Mouse (Mus musculus) ES-E14 (cell line): ENCODE results near the gene Gnb3. TPM values are rescaled to one million over a fixed set of nuclear protein-coding genes. Genes with fewer than 3 reads are reported as not detected.

ENCODE experiments used
- DNase-seq: peaks from one replicate; pipeline ENCODE4 v3.0.0-alpha.2; 2013; ENCODE audit warnings: low read depth, low spot score
- H3K27ac ChIP-seq: 2 replicates; pipeline ENCODE4 v1.5.1; 2012; ENCODE audit warnings: low read depth, mild to moderate bottlenecking, low read length, moderate library complexity, mixed read lengths; ENCODE audit not compliant: poor library complexity, insufficient read depth, severe bottlenecking
- H3K36me3 ChIP-seq: 2 replicates; pipeline ENCODE4 v1.6.1; 2012; ENCODE audit warnings: mild to moderate bottlenecking, low read length, moderate library complexity, mixed read lengths; ENCODE audit not compliant: control insufficient read depth, poor library complexity, insufficient read depth, severe bottlenecking
- H3K4me1 ChIP-seq, 2 experiments: fragments of 150-350 bp in 1 of 2; sonication (generic) in 1 of 2; 2 replicates each; pipeline ENCODE4 v1.6.1; 2012; ENCODE audit warnings: low read length in 2 of 2, mild to moderate bottlenecking in 1 of 2, mixed read lengths in 1 of 2; ENCODE audit not compliant: control insufficient read depth in 2 of 2, insufficient read depth in 2 of 2, poor library complexity in 1 of 2
- H3K4me3 ChIP-seq, 2 experiments: fragments of 150-350 bp in 1 of 2; sonication (generic) in 1 of 2; 2 replicates each; pipeline ENCODE4 v1.5.1; 2012; ENCODE audit warnings: low read length in 2 of 2, low read depth in 1 of 2, mild to moderate bottlenecking in 1 of 2, mixed read lengths in 1 of 2; ENCODE audit not compliant: insufficient read depth in 1 of 2, poor library complexity in 1 of 2, severe bottlenecking in 1 of 2
- H3K9ac ChIP-seq: 2 replicates; pipeline ENCODE4 v1.6.1; 2012; ENCODE audit warnings: low read depth, mild to moderate bottlenecking, low read length, mixed read lengths; ENCODE audit not compliant: poor library complexity, insufficient read depth, severe bottlenecking
- H3K9me3 ChIP-seq: fragments of 150-350 bp; sonication (generic); 2 replicates; pipeline ENCODE4 v1.6.1; 2012; ENCODE audit warnings: low read depth, mild to moderate bottlenecking, low read length; ENCODE audit not compliant: control insufficient read depth, insufficient read depth
- CHD2 ChIP-seq: IDR thresholded peaks from 2 replicates; pipeline ENCODE4 v1.6.1; 2014; ENCODE audit warnings: mild to moderate bottlenecking, low read depth, low read length, inconsistent platforms
- HCFC1 ChIP-seq: IDR thresholded peaks from 2 replicates; pipeline ENCODE4 v1.6.1; 2012; ENCODE audit warnings: low read length, inconsistent platforms, borderline replicate concordance; ENCODE audit not compliant: insufficient read depth
- MAFK ChIP-seq: IDR thresholded peaks from 2 replicates; pipeline ENCODE4 v1.6.1; 2014; ENCODE audit warnings: mild to moderate bottlenecking, low read depth, low read length, inconsistent platforms; ENCODE audit not compliant: insufficient read depth
- ZC3H11A ChIP-seq: IDR thresholded peaks from 2 replicates; pipeline ENCODE4 v1.6.1; 2012; ENCODE audit warnings: low read depth, mild to moderate bottlenecking, inconsistent platforms, low read length, borderline replicate concordance
- ZNF384 ChIP-seq: IDR thresholded peaks from 2 replicates; pipeline ENCODE4 v1.6.1; 2012; ENCODE audit warnings: low read depth, low read length, inconsistent platforms
- in situ Hi-C, 2 experiments: fragments of 600-800 bp; cut with MboI; formaldehyde crosslinking; loops; one replicate each; pipeline ENCODE4 v1.15.1; 2025; ENCODE audit warnings: low sequenced_read_pairs in 2 of 2, inconsistent platforms in 1 of 2; ENCODE audit not compliant: unreplicated experiment in 2 of 2
- total RNA-seq: library from RNA; depleted of rRNA; stranded (reverse); fragments of 300-350 nt; gene quantifications from 2 replicates; pipeline ENCODE4 v1.2.3, GENCODE M21; 2012; rRNA removed

The Gnb3 gene
- total RNA-seq, 1 experiment, result not detected

- Histone ChIP-seq H3K4me3 (no peak overlapping the region), H3K9ac (no peak overlapping the region), H3K4me1 (peaks cover 1 to 11% of the 10 kb centered on the region in 2 experiments; a peak in 2 of 4 replicates), H3K9me3 (no peaks in the 10 kb centered on the region), H3K36me3 (no peaks in the 10 kb centered on the region), H3K27ac (no peak overlapping the region)
- in situ Hi-C loops, result no loop called here
- no peak for DNase-seq
- TF ChIP-seq HCFC1 (no peak), MAFK (no peak), ZNF384 (no peak), CHD2 (no peak), ZC3H11A (no peak)
Measured at GRCm38 (mm10) chr6:124790121-124790520, 50.0 kb downstream of the Gnb3 start.

- Histone ChIP-seq H3K9me3 (no peaks in the 10 kb centered on the region), H3K36me3 (no peaks in the 10 kb centered on the region), H3K9ac (no peak overlapping the region), H3K27ac (no peak overlapping the region), H3K4me1 (peaks cover 1 to 11% of the 10 kb centered on the region in 2 experiments; a peak in 2 of 4 replicates), H3K4me3 (no peak overlapping the region)
- in situ Hi-C loops, result no loop called here
- DNase-seq, result no peak
- TF ChIP-seq ZNF384, result no peak
- no peak for TF ChIP-seq MAFK
- TF ChIP-seq CHD2, result no peak
- TF ChIP-seq HCFC1, result no peak
- no peak for TF ChIP-seq ZC3H11A
Measured at GRCm38 (mm10) chr6:124789519-124789918, 50.6 kb downstream of the Gnb3 start.

DNA sequence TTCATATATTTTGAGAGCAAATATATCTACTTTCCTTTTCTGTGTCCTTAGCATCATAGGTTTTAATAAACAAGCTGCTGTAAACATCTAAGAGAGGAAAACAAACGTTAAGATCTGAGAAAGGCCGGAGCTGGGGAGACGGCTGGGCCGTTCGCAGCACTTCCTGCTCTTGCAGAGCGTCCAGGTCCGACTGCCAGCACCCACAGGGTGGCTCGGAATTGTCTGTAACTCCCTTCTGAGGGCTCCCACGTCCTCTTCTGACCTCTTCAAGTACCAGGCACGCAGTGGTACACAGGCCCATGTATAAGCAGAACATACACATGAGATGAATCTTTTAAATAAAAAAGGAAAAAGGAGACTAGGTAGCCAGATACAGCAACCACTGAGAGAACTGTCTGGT is 52.4 kb downstream of the Gnb3 start:
- no peaks in the 10 kb centered on the region for H3K9me3 ChIP-seq
- peaks cover 3 to 13% of the 10 kb centered on the region in 2 experiments; a peak in 3 of 4 replicates for H3K4me1 ChIP-seq
- no peaks in the 10 kb centered on the region for H3K36me3 ChIP-seq
- TF ChIP-seq CHD2 (no peak), MAFK (no peak), HCFC1 (no peak), ZNF384 (no peak), ZC3H11A (no peak)
- H3K9ac ChIP-seq, result no peak overlapping the region
- H3K27ac ChIP-seq, result no peak overlapping the region
- H3K4me3 ChIP-seq, result no peak overlapping the region
- DNase-seq, result no peak
- in situ Hi-C loops, result no loop called here

DNA sequence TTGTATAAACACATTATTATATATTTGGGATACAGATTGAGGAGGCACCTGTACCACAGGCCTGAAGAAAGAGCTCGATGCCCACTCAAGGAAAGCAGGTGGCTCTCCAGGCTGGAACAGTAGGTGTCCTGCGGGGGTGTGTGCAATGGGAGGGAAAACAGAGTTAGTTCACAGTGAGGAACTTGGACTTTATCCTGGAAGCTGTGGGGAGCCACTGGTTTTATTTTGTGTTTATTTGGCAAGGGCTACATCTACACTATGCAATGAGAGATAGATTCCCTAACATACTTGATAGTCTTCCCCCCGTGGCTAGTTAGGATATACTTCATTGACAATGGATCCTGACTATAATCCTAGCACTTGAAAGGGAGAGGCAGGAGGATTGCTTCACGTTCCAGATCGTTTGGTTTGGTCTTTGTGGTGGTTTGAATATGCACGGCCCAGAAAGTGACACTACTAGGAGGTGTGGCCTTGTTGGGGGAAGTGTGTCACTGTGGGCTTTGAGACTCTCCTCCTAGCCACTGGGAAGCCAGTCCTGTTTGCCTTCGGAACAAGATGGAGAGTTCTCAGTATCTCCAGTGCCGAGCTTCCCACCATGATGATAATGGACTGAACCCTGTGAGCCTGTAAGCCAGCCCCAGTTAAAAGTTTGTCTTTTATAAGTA is 53.2 kb downstream of the Gnb3 start:
- H3K27ac ChIP-seq, result no peak overlapping the region
- DNase-seq, result no peak
- no peaks in the 10 kb centered on the region for H3K36me3 ChIP-seq
- TF ChIP-seq HCFC1, result no peak
- TF ChIP-seq MAFK, result no peak
- no peak for TF ChIP-seq ZNF384
- TF ChIP-seq CHD2, result no peak
- no peak for TF ChIP-seq ZC3H11A
- H3K4me3 ChIP-seq, result no peak overlapping the region
- H3K4me1 ChIP-seq, result peaks cover 5 to 14% of the 10 kb centered on the region in 2 experiments; a peak in 3 of 4 replicates
- H3K9me3 ChIP-seq, result no peaks in the 10 kb centered on the region
- no peak overlapping the region for H3K9ac ChIP-seq
- in situ Hi-C loops, result no loop called here

Other genes with a start within 250 kb of the Gnb3 start
- 0.27 and 0.63 TPM in 2 replicates for gene C1s2, start 204.2 kb downstream of the Gnb3 start, total RNA-seq
- gene Lpcat3, start 177.2 kb downstream of the Gnb3 start, total RNA-seq, result 65.5 and 107 TPM in 2 replicates
- 292 and 344 TPM in 2 replicates for gene Emg1, start 128.1 kb downstream of the Gnb3 start, total RNA-seq
- 530 and 581 TPM in 2 replicates for gene Phb2, start 127.9 kb downstream of the Gnb3 start, total RNA-seq
- 15.1 and 16.5 TPM in 2 replicates for gene Ptpn6, start 101.6 kb downstream of the Gnb3 start, total RNA-seq
- 108 and 128 TPM in 2 replicates for gene Grcc10, start 98.9 kb downstream of the Gnb3 start, total RNA-seq
- 0.13 TPM in 1 of 2 replicates, not detected in the other for gene Gm45234, start 84.3 kb downstream of the Gnb3 start, total RNA-seq
- 4.7 and 8.9 TPM in 2 replicates for gene Atn1, start 83.8 kb downstream of the Gnb3 start, total RNA-seq
- 10.1 and 17.9 TPM in 2 replicates for gene Eno2, start 70.6 kb downstream of the Gnb3 start, total RNA-seq
- gene Lrrc23, start 60.5 kb downstream of the Gnb3 start, total RNA-seq, result 0.37 TPM in 1 of 2 replicates, not detected in the other
- 6.3 and 10.1 TPM in 2 replicates for gene Spsb2, start 31.6 kb downstream of the Gnb3 start, total RNA-seq
- 306 and 404 TPM in 2 replicates for gene Tpi1, start 26.0 kb downstream of the Gnb3 start, total RNA-seq
- 149 and 150 TPM in 2 replicates for gene Usp5, start 10.8 kb downstream of the Gnb3 start, total RNA-seq
- gene Cdca3, start 10.7 kb downstream of the Gnb3 start, total RNA-seq, result 128 and 137 TPM in 2 replicates
- gene P3h3, start 17.5 kb upstream of the Gnb3 start, total RNA-seq, result 10.1 and 15.6 TPM in 2 replicates
- gene Gpr162, start 23.7 kb upstream of the Gnb3 start, total RNA-seq, result 1.7 and 3.1 TPM in 2 replicates
- 0.37 and 0.49 TPM in 2 replicates for gene Cd4, start 47.9 kb upstream of the Gnb3 start, total RNA-seq
- 1.0 and 1.2 TPM in 2 replicates for gene Lag3, start 71.4 kb upstream of the Gnb3 start, total RNA-seq
- 66.7 and 67.4 TPM in 2 replicates for gene Ptms, start 79.8 kb upstream of the Gnb3 start, total RNA-seq
- 179 and 196 TPM in 2 replicates for gene Mlf2, start 91.1 kb upstream of the Gnb3 start, total RNA-seq
- gene Cops7a, start 125.3 kb upstream of the Gnb3 start, total RNA-seq, result 138 and 141 TPM in 2 replicates
- 2.9 and 6.1 TPM in 2 replicates for gene Pianp, start 156.4 kb upstream of the Gnb3 start, total RNA-seq
- 25.1 and 25.6 TPM in 2 replicates for gene Zfp384, start 168.9 kb upstream of the Gnb3 start, total RNA-seq
- gene Ing4, start 199.5 kb upstream of the Gnb3 start, total RNA-seq, result 32.4 and 50.2 TPM in 2 replicates
- gene Acrbp, start 209.4 kb upstream of the Gnb3 start, total RNA-seq, result 9.6 and 31.2 TPM in 2 replicates
- gene Lpar5, start 227.6 kb upstream of the Gnb3 start, total RNA-seq, result 5.0 and 9.3 TPM in 2 replicates